Mouse (Mus musculus) testis, postnatal 10 days (tissue): ENCODE measurements around the gene Tenm4.
"Not testable (repeated sequence)": the region's sequence is repeated elsewhere in the genome, so short reads cannot be mapped to it uniquely, and the experiment has no call there.

ENCODE experiments used
- DNase-seq: peaks from one replicate; pipeline ENCODE4 v3.0.0; 2021; ENCODE audit warnings: low spot score

The Tenm4 gene

GRCm38 (mm10) chr7:96575202-96575650, 404.2 kb downstream of the Tenm4 start:
- DNase-seq: peak; percentile 81

GRCm38 (mm10) chr7:96582752-96583151, 411.7 kb downstream of the Tenm4 start:
- no peak for DNase-seq

- no peak for DNase-seq
Measured at GRCm38 (mm10) chr7:96587403-96587802, 416.4 kb downstream of the Tenm4 start.

- DNase-seq: no peak
Measured at GRCm38 (mm10) chr7:96588567-96588966, 417.5 kb downstream of the Tenm4 start.

- no peak for DNase-seq
Measured at GRCm38 (mm10) chr7:96595535-96596295, 424.7 kb downstream of the Tenm4 start.

GRCm38 (mm10) chr7:96596402-96597195, 425.6 kb downstream of the Tenm4 start:
- no peak for DNase-seq

GRCm38 (mm10) chr7:96597871-96598270, 426.8 kb downstream of the Tenm4 start:
- no peak for DNase-seq

- no peak for DNase-seq
Measured at GRCm38 (mm10) chr7:96599081-96599480, 428.0 kb downstream of the Tenm4 start.

- no peak for DNase-seq
Measured at GRCm38 (mm10) chr7:96600381-96600941, 429.4 kb downstream of the Tenm4 start.

GRCm38 (mm10) chr7:96604091-96604745, 433.2 kb downstream of the Tenm4 start:
- DNase-seq: no peak

GRCm38 (mm10) chr7:96605316-96605715, 434.3 kb downstream of the Tenm4 start:
- no peak for DNase-seq

- DNase-seq: no peak
Measured at GRCm38 (mm10) chr7:96609854-96610586, 439.0 kb downstream of the Tenm4 start.

- no peak for DNase-seq
Measured at GRCm38 (mm10) chr7:96617371-96617770, 446.3 kb downstream of the Tenm4 start.

- DNase-seq: no peak
Measured at GRCm38 (mm10) chr7:96619930-96620472, 449.0 kb downstream of the Tenm4 start.

GRCm38 (mm10) chr7:96626338-96626737, 455.3 kb downstream of the Tenm4 start:
- DNase-seq: no peak

GRCm38 (mm10) chr7:96630551-96630950, 459.5 kb downstream of the Tenm4 start:
- DNase-seq: not testable (repeated sequence)

- DNase-seq: no peak
Measured at GRCm38 (mm10) chr7:96633008-96633407, 462.0 kb downstream of the Tenm4 start.

- DNase-seq: no peak
Measured at GRCm38 (mm10) chr7:96635830-96636440, 464.9 kb downstream of the Tenm4 start.

- DNase-seq: peak; percentile 64
Measured at GRCm38 (mm10) chr7:96643461-96644204, 472.6 kb downstream of the Tenm4 start.

GRCm38 (mm10) chr7:96644205-96644531, 473.1 kb downstream of the Tenm4 start:
- no peak for DNase-seq
